Mouse (Mus musculus) small intestine, adult 2 months (tissue): ENCODE measurements around the gene Mpi. TPM values are rescaled to one million over a fixed set of nuclear protein-coding genes. Genes with fewer than 3 reads are reported as not detected.

Experiments
- H3K27ac ChIP-seq: fragments of 200-500 bp; 2 replicates; pipeline ENCODE4 v1.5.1; 2012; ENCODE audit warnings: low read depth, low read length, control low read depth, inconsistent platforms; ENCODE audit not compliant: insufficient read depth
- H3K27me3 ChIP-seq: fragments of 200-500 bp; 2 replicates; pipeline ENCODE4 v1.6.1; 2012; ENCODE audit warnings: mild to moderate bottlenecking, moderate library complexity, low read length, inconsistent platforms; ENCODE audit not compliant: control insufficient read depth, insufficient read depth
- H3K36me3 ChIP-seq: fragments of 200-500 bp; 2 replicates; pipeline ENCODE4 v1.6.1; 2012; ENCODE audit warnings: mild to moderate bottlenecking, low read length, control low read depth, inconsistent platforms; ENCODE audit not compliant: control insufficient read depth, insufficient read depth
- H3K4me1 ChIP-seq: fragments of 200-500 bp; 2 replicates; pipeline ENCODE4 v1.6.1; 2012; ENCODE audit warnings: low read length, inconsistent platforms, mixed read lengths; ENCODE audit not compliant: control insufficient read depth, insufficient read depth, insufficient read length
- H3K4me3 ChIP-seq: fragments of 200-500 bp; 2 replicates; pipeline ENCODE4 v1.5.1; 2012; ENCODE audit warnings: low read depth, mild to moderate bottlenecking, control low read depth, inconsistent platforms, low read length, moderate library complexity
- CTCF ChIP-seq: fragments of 200-500 bp; IDR thresholded peaks from 2 replicates; pipeline ENCODE4 v1.5.1; 2012; ENCODE audit warnings: low read depth, mild to moderate bottlenecking, control low read depth, inconsistent platforms, low read length, moderate library complexity, mixed read lengths; ENCODE audit not compliant: insufficient replicate concordance, insufficient read length; ENCODE audit errors: extremely low read depth
- POLR2A ChIP-seq: fragments of 200-500 bp; IDR thresholded peaks from 2 replicates; pipeline ENCODE4 v1.6.1; 2012; ENCODE audit warnings: low read depth, mild to moderate bottlenecking, control low read depth, inconsistent platforms, low read length, moderate library complexity
- WGBS: fragments of 180-500 bp; shearing (Covaris S2); methylation state at CpG from one replicate; pipeline ENCODE4 v1.1.7; 2018; 5-methylcytosine and 5-hydroxymethylcytosine counted together
- polyA plus RNA-seq: library from polyadenylated mRNA; depleted of rRNA; stranded (reverse); fragments of >200 nt; gene quantifications from 2 replicates; pipeline ENCODE4 v1.2.3, GENCODE M21; 2012; rRNA removed

Mpi gene
- polyA plus RNA-seq, 1 experiment, result 117 TPM

- TF ChIP-seq POLR2A, result no peak
- TF ChIP-seq CTCF, result no peak
- 35% methylated on average over 13 of the region's 13 CpGs for WGBS
- Histone ChIP-seq H3K36me3 (no peaks in the 10 kb centered on the region), H3K27me3 (peaks cover 36% of the 10 kb centered on the region), H3K27ac (no peak overlapping the region), H3K4me1 (peaks cover 9% of the 10 kb centered on the region), H3K4me3 (no peak overlapping the region)
These were observed 51.1 kb downstream of the Mpi start for GRCm38 (mm10) chr9:57501452-57501851.

- peaks cover 20% of the 10 kb centered on the region for H3K27me3 ChIP-seq
- H3K36me3 ChIP-seq, result no peaks in the 10 kb centered on the region
- no peaks in the 10 kb centered on the region; the same call in 1 of the 2 replicates for H3K4me1 ChIP-seq
- TF ChIP-seq POLR2A (no peak), CTCF (no peak)
- 73% methylated on average over 7 of the region's 7 CpGs for WGBS
- H3K4me3 ChIP-seq, result no peak overlapping the region
- H3K27ac ChIP-seq, result no peak overlapping the region
These were observed 54.0 kb downstream of the Mpi start for GRCm38 (mm10) chr9:57498536-57498935.

GRCm38 (mm10) chr9:57497236-57497635 lies 55.3 kb downstream of the Mpi start:
- no peak overlapping the region for H3K27ac ChIP-seq
- no peak overlapping the region for H3K4me3 ChIP-seq
- no peaks in the 10 kb centered on the region; the same call in 1 of the 2 replicates for H3K4me1 ChIP-seq
- WGBS, result 14% methylated on average over 5 of the region's 5 CpGs
- peaks cover 7% of the 10 kb centered on the region; the same call in 1 of the 2 replicates for H3K27me3 ChIP-seq
- no peak for TF ChIP-seq CTCF
- no peak for TF ChIP-seq POLR2A
- no peaks in the 10 kb centered on the region for H3K36me3 ChIP-seq

GRCm38 (mm10) chr9:57494970-57495369 lies 57.6 kb downstream of the Mpi start:
- Histone ChIP-seq H3K4me3 (no peak overlapping the region), H3K4me1 (no peaks in the 10 kb centered on the region; the same call in 1 of the 2 replicates), H3K36me3 (no peaks in the 10 kb centered on the region), H3K27ac (no peak overlapping the region), H3K27me3 (no peaks in the 10 kb centered on the region)
- TF ChIP-seq POLR2A, result no peak
- TF ChIP-seq CTCF, result no peak

Other genes with a start within 250 kb of the Mpi start
- gene Ppcdc, start 112.6 kb downstream of the Mpi start, polyA plus RNA-seq, result 10.3 and 14.2 TPM in 2 replicates
- gene Scamp5, start 84.7 kb downstream of the Mpi start, polyA plus RNA-seq, result 104 and 119 TPM in 2 replicates
- 1.2 and 10.5 TPM in 2 replicates for gene Rpp25, start 48.7 kb downstream of the Mpi start, polyA plus RNA-seq
- gene Cox5a, start 31.5 kb downstream of the Mpi start, polyA plus RNA-seq, result 952 and 1,569 TPM in 2 replicates
- gene Fam219b, start 15.2 kb downstream of the Mpi start, polyA plus RNA-seq, result 6.0 and 8.2 TPM in 2 replicates
- 89.7 and 207 TPM in 2 replicates for gene Scamp2, start 8.2 kb upstream of the Mpi start, polyA plus RNA-seq
- gene Ulk3, start 36.7 kb upstream of the Mpi start, polyA plus RNA-seq, result 8.7 and 14.0 TPM in 2 replicates
- not detected in 2 replicates for gene Cplx3, start 53.5 kb upstream of the Mpi start, polyA plus RNA-seq
- gene Lman1l, start 68.0 kb upstream of the Mpi start, polyA plus RNA-seq, result 0.08 TPM in 1 of 2 replicates, not detected in the other
- gene Csk, start 100.9 kb upstream of the Mpi start, polyA plus RNA-seq, result 52.1 and 95.9 TPM in 2 replicates
- gene Cyp1a2, start 130.9 kb upstream of the Mpi start, polyA plus RNA-seq, result not detected in 2 replicates
- gene Cyp1a1, start 135.2 kb upstream of the Mpi start, polyA plus RNA-seq, result 0.51 and 0.79 TPM in 2 replicates
- 3.7 and 8.0 TPM in 2 replicates for gene Edc3, start 155.8 kb upstream of the Mpi start, polyA plus RNA-seq
- 30.7 and 66.1 TPM in 2 replicates for gene Clk3, start 213.1 kb upstream of the Mpi start, polyA plus RNA-seq